Mouse (Mus musculus): ENCODE measurements around the gene Creb1.

DNA sequence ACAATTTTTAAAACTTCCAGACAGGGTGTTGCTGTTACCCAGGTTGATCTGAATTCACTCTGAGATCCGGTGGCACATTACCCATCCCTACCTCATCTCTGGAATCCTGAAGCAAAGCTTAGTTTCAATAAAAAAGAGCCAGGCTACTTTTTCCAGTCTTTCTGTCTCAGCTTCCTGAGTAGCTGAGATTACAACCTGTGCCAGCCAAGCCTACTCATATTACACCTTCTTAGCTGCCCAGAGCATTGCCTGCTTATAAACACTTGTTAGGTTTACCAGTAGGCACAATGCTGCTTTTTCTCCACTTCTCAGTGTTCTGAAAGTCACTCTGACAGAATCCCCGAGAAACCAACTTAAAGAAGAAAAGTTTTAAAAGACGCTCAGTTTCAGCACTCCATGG is 46.4 kb downstream of the Creb1 start:
- TF ChIP-seq GATA1 (IDR thresholded peaks at IDR 0.05; ENCODE audit: borderline replicate concordance, low read length) = no peak
- no peak for TF ChIP-seq CTCF (IDR thresholded peaks at IDR 0.05; ENCODE audit: low read depth, low read length)
- TF ChIP-seq GATA2 (IDR thresholded peaks at IDR 0.05; ENCODE audit: borderline replicate concordance, low read depth, low read length) = no peak
- no peak for TF ChIP-seq TAL1 (conservative IDR thresholded peaks at IDR 0.05; ENCODE audit: low read depth, low read length)
- TF ChIP-seq POLR2AphosphoS5 (IDR thresholded peaks at IDR 0.05; ENCODE audit: insufficient replicate concordance, low read depth, low read length) = no peak
